Mouse (Mus musculus) CD4-positive, CD25-positive, alpha-beta regulatory T cell, adult 2 months (primary cell): Measurements from ENCODE around the gene Thbs2.
"Not testable (repeated sequence)": the region's sequence is repeated elsewhere in the genome, so short reads cannot be mapped to it uniquely, and the experiment has no call there.

ENCODE experiments used
- DNase-seq: peaks from one replicate; pipeline ENCODE4 v3.0.0-alpha.2; 2012; ENCODE audit warnings: low read depth, low spot score

The Thbs2 gene

GRCm38 (mm10) chr17:14635546-14636323 lies 58.3 kb downstream of the Thbs2 start:
- DNase-seq = no peak

GRCm38 (mm10) chr17:14628901-14629300 lies 65.1 kb downstream of the Thbs2 start:
- no peak for DNase-seq

- no peak for DNase-seq
These were observed 66.2 kb downstream of the Thbs2 start for GRCm38 (mm10) chr17:14627828-14628338.

- DNase-seq = no peak
These were observed 69.6 kb downstream of the Thbs2 start for GRCm38 (mm10) chr17:14624433-14624832.

- not testable (repeated sequence) for DNase-seq
These were observed 73.0 kb downstream of the Thbs2 start for GRCm38 (mm10) chr17:14621006-14621405.

GRCm38 (mm10) chr17:14620037-14620436 lies 74.0 kb downstream of the Thbs2 start:
- DNase-seq = no peak

GRCm38 (mm10) chr17:14619038-14619437 lies 75.0 kb downstream of the Thbs2 start:
- DNase-seq = no peak
